Mouse (Mus musculus) liver, adult 2 months (tissue): Measurements from ENCODE around the gene Mrfap1.
"Not testable (repeated sequence)": the region's sequence is repeated elsewhere in the genome, so short reads cannot be mapped to it uniquely, and the experiment has no call there.

Experiments
- CTCF ChIP-seq: fragments of 200-500 bp; IDR thresholded peaks from 2 replicates; pipeline ENCODE4 v1.5.1; 2011; ENCODE audit warnings: low read depth, low read length, control low read depth
- POLR2A ChIP-seq: fragments of 200-500 bp; IDR thresholded peaks from 2 replicates; pipeline ENCODE4 v1.6.1; 2011; ENCODE audit warnings: low read length, control low read depth; ENCODE audit not compliant: insufficient read depth; ENCODE audit errors: extremely low read depth

- TF ChIP-seq CTCF, result not testable (repeated sequence)
- TF ChIP-seq POLR2A, result peak; percentile 72
These were observed at the start of gene Mrfap1 for GRCm38 (mm10) chr5:36796296-36797014.
